Mouse (Mus musculus): ENCODE measurements around the gene Nsf. TPM values are rescaled to one million over a fixed set of nuclear protein-coding genes. Genes with fewer than 3 reads are reported as not detected.
A peak's percentile ranks its signal among the peaks of the same experiment; 100 is the strongest.

The Nsf gene
- polyA plus RNA-seq, 1 experiment = 60.4 TPM

GRCm38 (mm10) chr11:103923272-103923671 is 30.6 kb downstream of the Nsf start:
- no peak overlapping the region for H3K9ac ChIP-seq (ENCODE audit: low read depth, poor library complexity, severe bottlenecking)
- H3K27me3 ChIP-seq (ENCODE audit: control insufficient read depth, insufficient read depth, low read length, poor library complexity, severe bottlenecking) = no peaks in the 10 kb centered on the region
- TF ChIP-seq CTCF (IDR thresholded peaks at IDR 0.05; ENCODE audit: low read depth, low read length) = peak; percentile 12
- no peak for TF ChIP-seq POLR2A (IDR thresholded peaks at IDR 0.05; ENCODE audit: insufficient read depth, low read length)
- TF ChIP-seq EP300 (IDR thresholded peaks at IDR 0.05; ENCODE audit: insufficient read depth, low read depth, low read length) = no peak
- H3K4me3 ChIP-seq (ENCODE audit: low read depth, low read length) = no peak overlapping the region
- no peaks in the 10 kb centered on the region for H3K4me1 ChIP-seq (ENCODE audit: control insufficient read depth, insufficient read depth, low read length)
- H3K27ac ChIP-seq (ENCODE audit: insufficient read depth, low read length) = no peak overlapping the region
- H3K9me3 ChIP-seq (replicated peaks; ENCODE audit: control insufficient read depth, insufficient read depth, low read length, poor library complexity, severe bottlenecking) = no peaks in the 10 kb centered on the region
- peaks cover 14% of the 10 kb centered on the region for H3K36me3 ChIP-seq (ENCODE audit: control insufficient read depth, insufficient read depth, low read length, poor library complexity, severe bottlenecking)

DNA sequence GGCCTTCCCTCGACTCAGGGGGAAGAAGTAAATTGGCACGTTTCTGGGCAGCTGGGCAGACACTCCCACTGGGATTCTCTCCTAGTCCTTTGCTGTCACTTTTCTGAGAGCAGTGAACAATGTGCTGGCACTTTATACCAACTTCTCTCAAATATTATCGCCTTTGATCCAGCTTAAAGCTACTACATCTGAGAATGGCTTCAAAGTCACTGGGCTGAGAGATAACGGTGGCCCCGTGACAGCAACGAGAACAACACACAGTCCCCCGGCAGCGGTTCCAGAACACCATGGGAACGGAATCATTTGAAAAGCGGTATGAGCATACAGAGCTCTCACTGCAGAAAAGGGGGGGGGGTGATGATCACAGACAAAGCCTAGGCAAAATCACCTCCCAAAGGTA is 31.0 kb downstream of the Nsf start:
- no peak overlapping the region for H3K27ac ChIP-seq (ENCODE audit: insufficient read depth, low read length)
- H3K9me3 ChIP-seq (replicated peaks; ENCODE audit: control insufficient read depth, insufficient read depth, low read length, poor library complexity, severe bottlenecking) = no peaks in the 10 kb centered on the region
- no peak overlapping the region for H3K9ac ChIP-seq (ENCODE audit: low read depth, poor library complexity, severe bottlenecking)
- no peak for TF ChIP-seq EP300 (IDR thresholded peaks at IDR 0.05; ENCODE audit: insufficient read depth, low read depth, low read length)
- no peak for TF ChIP-seq POLR2A (IDR thresholded peaks at IDR 0.05; ENCODE audit: insufficient read depth, low read length)
- H3K27me3 ChIP-seq (ENCODE audit: control insufficient read depth, insufficient read depth, low read length, poor library complexity, severe bottlenecking) = no peaks in the 10 kb centered on the region
- peaks cover 14% of the 10 kb centered on the region for H3K36me3 ChIP-seq (ENCODE audit: control insufficient read depth, insufficient read depth, low read length, poor library complexity, severe bottlenecking)
- H3K4me1 ChIP-seq (ENCODE audit: control insufficient read depth, insufficient read depth, low read length) = no peaks in the 10 kb centered on the region
- no peak overlapping the region for H3K4me3 ChIP-seq (ENCODE audit: low read depth, low read length)

GRCm38 (mm10) chr11:103920665-103921064 is 33.2 kb downstream of the Nsf start:
- TF ChIP-seq EP300 (IDR thresholded peaks at IDR 0.05; ENCODE audit: insufficient read depth, low read depth, low read length) (no peak), CTCF (IDR thresholded peaks at IDR 0.05; ENCODE audit: low read depth, low read length) (no peak), POLR2A (IDR thresholded peaks at IDR 0.05; ENCODE audit: insufficient read depth, low read length) (no peak)
- Histone ChIP-seq H3K4me3 (ENCODE audit: low read depth, low read length) (no peak overlapping the region), H3K9me3 (replicated peaks; ENCODE audit: control insufficient read depth, insufficient read depth, low read length, poor library complexity, severe bottlenecking) (no peaks in the 10 kb centered on the region), H3K27me3 (ENCODE audit: control insufficient read depth, insufficient read depth, low read length, poor library complexity, severe bottlenecking) (no peaks in the 10 kb centered on the region), H3K9ac (ENCODE audit: low read depth, poor library complexity, severe bottlenecking) (no peak overlapping the region), H3K27ac (ENCODE audit: insufficient read depth, low read length) (no peak overlapping the region), H3K4me1 (ENCODE audit: control insufficient read depth, insufficient read depth, low read length) (no peaks in the 10 kb centered on the region), H3K36me3 (ENCODE audit: control insufficient read depth, insufficient read depth, low read length, poor library complexity, severe bottlenecking) (peaks cover 13% of the 10 kb centered on the region)

DNA sequence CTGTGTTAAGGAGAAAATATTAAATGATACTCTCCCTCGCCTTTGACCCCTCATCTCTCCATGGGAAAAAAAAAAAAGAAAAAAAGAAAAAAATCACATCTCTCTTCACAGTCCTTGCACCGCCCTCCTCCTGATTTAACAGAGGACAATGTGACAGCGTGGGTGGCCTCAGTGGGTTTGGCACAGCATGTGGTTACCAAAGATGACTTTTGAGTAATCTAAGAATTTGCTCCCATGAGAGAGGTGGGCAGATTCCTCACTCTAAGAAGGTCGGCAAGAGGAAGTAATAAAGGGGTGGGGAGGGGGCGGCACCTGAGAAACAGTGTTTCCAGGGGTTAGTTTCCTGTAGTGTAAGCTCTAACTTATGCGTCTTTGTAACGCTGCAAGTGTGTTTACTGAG is 37.0 kb downstream of the Nsf start:
- Histone ChIP-seq H3K27ac (ENCODE audit: insufficient read depth, low read length) (no peak overlapping the region), H3K4me1 (ENCODE audit: control insufficient read depth, insufficient read depth, low read length) (no peaks in the 10 kb centered on the region), H3K9me3 (replicated peaks; ENCODE audit: control insufficient read depth, insufficient read depth, low read length, poor library complexity, severe bottlenecking) (no peaks in the 10 kb centered on the region), H3K9ac (ENCODE audit: low read depth, poor library complexity, severe bottlenecking) (no peak overlapping the region), H3K27me3 (ENCODE audit: control insufficient read depth, insufficient read depth, low read length, poor library complexity, severe bottlenecking) (no peaks in the 10 kb centered on the region), H3K36me3 (ENCODE audit: control insufficient read depth, insufficient read depth, low read length, poor library complexity, severe bottlenecking) (peaks cover 31% of the 10 kb centered on the region), H3K4me3 (ENCODE audit: low read depth, low read length) (no peak overlapping the region)
- TF ChIP-seq EP300 (IDR thresholded peaks at IDR 0.05; ENCODE audit: insufficient read depth, low read depth, low read length) (no peak), CTCF (IDR thresholded peaks at IDR 0.05; ENCODE audit: low read depth, low read length) (no peak), POLR2A (IDR thresholded peaks at IDR 0.05; ENCODE audit: insufficient read depth, low read length) (no peak)

DNA sequence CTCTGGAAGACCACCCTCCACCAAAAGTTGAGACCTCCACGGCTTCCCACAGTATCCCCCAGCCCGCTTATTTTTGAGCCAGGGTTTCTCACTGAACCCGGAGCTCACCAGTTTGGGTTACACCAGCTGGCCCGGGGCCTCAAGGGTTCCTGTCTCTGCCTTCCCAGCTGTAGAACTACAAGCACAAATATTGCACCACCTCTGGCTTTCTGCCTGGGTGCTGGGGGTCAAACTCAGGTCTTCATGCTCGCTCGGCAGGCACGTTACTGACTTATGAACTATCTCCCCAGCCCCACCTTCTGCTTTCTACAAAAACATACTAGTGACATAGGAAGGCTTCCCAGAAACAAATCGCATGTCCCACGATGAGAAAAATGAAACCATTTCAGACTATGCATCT is 38.2 kb downstream of the Nsf start:
- TF ChIP-seq CTCF (IDR thresholded peaks at IDR 0.05; ENCODE audit: low read depth, low read length) (no peak), EP300 (IDR thresholded peaks at IDR 0.05; ENCODE audit: insufficient read depth, low read depth, low read length) (no peak), POLR2A (IDR thresholded peaks at IDR 0.05; ENCODE audit: insufficient read depth, low read length) (no peak)

DNA sequence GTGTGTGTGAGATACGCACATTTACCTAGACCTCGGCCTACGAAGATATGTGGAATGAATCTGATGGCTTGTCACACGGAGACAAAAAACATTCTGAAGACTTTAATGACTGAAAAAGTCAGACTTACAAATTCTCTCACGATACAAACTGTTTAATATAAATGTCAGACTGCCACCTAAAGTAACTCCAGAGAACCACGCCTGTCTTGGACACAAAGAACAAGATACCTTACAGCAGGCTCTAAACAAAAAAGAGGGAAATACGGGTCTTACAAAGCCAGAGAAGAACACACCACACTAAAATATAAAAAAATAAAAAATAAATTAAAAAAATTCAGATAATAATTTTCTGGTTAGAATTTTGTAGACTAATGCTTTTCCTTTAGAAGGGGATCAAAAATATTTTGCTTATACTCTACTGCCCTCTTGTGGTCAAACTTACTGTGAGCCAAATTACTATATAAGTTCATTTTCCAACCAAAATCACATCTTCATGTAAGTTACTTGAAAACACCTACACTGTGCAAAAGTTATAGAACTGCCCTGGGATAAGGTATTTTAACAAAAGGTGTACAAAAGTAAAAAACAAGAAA is 42.8 kb downstream of the Nsf start:
- TF ChIP-seq EP300 (IDR thresholded peaks at IDR 0.05; ENCODE audit: insufficient read depth, low read depth, low read length) = no peak
- no peak for TF ChIP-seq POLR2A (IDR thresholded peaks at IDR 0.05; ENCODE audit: insufficient read depth, low read length)
- no peak for TF ChIP-seq CTCF (IDR thresholded peaks at IDR 0.05; ENCODE audit: low read depth, low read length)
- Histone ChIP-seq H3K4me3 (ENCODE audit: low read depth, low read length) (no peak overlapping the region), H3K27ac (ENCODE audit: insufficient read depth, low read length) (no peak overlapping the region), H3K27me3 (ENCODE audit: control insufficient read depth, insufficient read depth, low read length, poor library complexity, severe bottlenecking) (no peaks in the 10 kb centered on the region), H3K36me3 (ENCODE audit: control insufficient read depth, insufficient read depth, low read length, poor library complexity, severe bottlenecking) (peaks cover 37% of the 10 kb centered on the region), H3K9ac (ENCODE audit: low read depth, poor library complexity, severe bottlenecking) (no peak overlapping the region), H3K9me3 (replicated peaks; ENCODE audit: control insufficient read depth, insufficient read depth, low read length, poor library complexity, severe bottlenecking) (no peaks in the 10 kb centered on the region), H3K4me1 (ENCODE audit: control insufficient read depth, insufficient read depth, low read length) (no peaks in the 10 kb centered on the region)

More for the DNA sequence above, 38.2 kb downstream of the Nsf start:
- H3K27ac ChIP-seq (ENCODE audit: insufficient read depth, low read length) = no peak overlapping the region
- no peak overlapping the region for H3K9ac ChIP-seq (ENCODE audit: low read depth, poor library complexity, severe bottlenecking)
- H3K9me3 ChIP-seq (replicated peaks; ENCODE audit: control insufficient read depth, insufficient read depth, low read length, poor library complexity, severe bottlenecking) = no peaks in the 10 kb centered on the region
- H3K4me1 ChIP-seq (ENCODE audit: control insufficient read depth, insufficient read depth, low read length) = no peaks in the 10 kb centered on the region
- H3K27me3 ChIP-seq (ENCODE audit: control insufficient read depth, insufficient read depth, low read length, poor library complexity, severe bottlenecking) = no peaks in the 10 kb centered on the region
- peaks cover 32% of the 10 kb centered on the region for H3K36me3 ChIP-seq (ENCODE audit: control insufficient read depth, insufficient read depth, low read length, poor library complexity, severe bottlenecking)
- no peak overlapping the region for H3K4me3 ChIP-seq (ENCODE audit: low read depth, low read length)

All from ES-Bruce4 (cell line).